Comparison of ENCODE assay signal across 17 mouse cellular contexts in the genomic region with DNA sequence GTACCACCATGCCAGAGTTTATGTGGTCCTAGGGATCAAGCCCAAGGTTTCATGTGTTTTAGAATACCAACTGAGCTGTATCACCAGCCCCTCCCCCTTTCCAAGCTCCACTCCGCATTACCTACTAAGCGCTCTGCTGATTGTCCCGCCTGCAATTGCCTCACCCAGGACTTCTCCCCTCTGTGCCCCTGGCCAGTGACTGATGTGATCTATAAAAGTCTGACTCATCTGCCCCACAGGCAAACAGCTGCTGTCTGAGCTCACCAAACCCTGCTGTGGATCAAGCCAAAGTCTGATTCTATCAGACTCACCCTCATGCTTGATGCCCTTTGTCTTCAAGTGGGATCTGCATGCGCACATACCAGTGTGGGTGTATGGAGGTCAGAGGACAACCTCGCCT. TPM values are rescaled to one million over a fixed set of nuclear protein-coding genes. Genes with fewer than 3 reads are reported as not detected.
A peak's percentile ranks its signal among the peaks of the same experiment; 100 is the strongest.
DNase-seq lines count a peak whose midpoint lies in the region; ATAC-seq and TF ChIP-seq lines count a peak whose summit lies in the region.
"Had no signal": no experiment of that assay in that cellular context is flagged by ENCODE, and none has a peak within 500 bp of the region (broad histone marks: within the 10 kb centered on the region; RNA-seq: fewer than 3 reads in every experiment).

No protein-coding gene starts in this region.

- H3K27me3 ChIP-seq in liver, adult 2 months (ENCODE audit: control insufficient read depth, insufficient read depth, low read length): no peaks in the 10 kb centered on the region
- no peaks in the 10 kb centered on the region for H3K27me3 ChIP-seq in Patski
- no peaks in the 10 kb centered on the region for H3K27me3 ChIP-seq in intestine, embryonic 15.5 days (replicated peaks)
- H3K27me3 ChIP-seq in stomach, embryonic 14.5 days (ENCODE audit: control insufficient read depth, insufficient read depth, low read length): no peaks in the 10 kb centered on the region
- H3K27me3 ChIP-seq in forebrain, embryonic 14.5 days (replicated peaks; ENCODE audit: control insufficient read depth, insufficient read depth, low read length): no peaks in the 10 kb centered on the region
- H3K27me3 ChIP-seq: heart, embryonic 15.5 days; lung, embryonic 15.5 days; megakaryocyte, embryonic 14.5 days had no signal

- no peak overlapping the region for H3K4me2 ChIP-seq in intestine, embryonic 15.5 days (replicated peaks)
- no peak overlapping the region for H3K4me2 ChIP-seq in stomach, embryonic 14.5 days (replicated peaks; ENCODE audit: low read depth, low read length)
- H3K4me2 ChIP-seq in forebrain, embryonic 14.5 days (ENCODE audit: low read length): no peak overlapping the region
- H3K4me2 ChIP-seq: heart, embryonic 15.5 days; lung, embryonic 15.5 days had no signal

- peaks cover 5% of the 10 kb centered on the region for H3K36me3 ChIP-seq in liver, adult 2 months (ENCODE audit: control insufficient read depth, insufficient read depth, low read length)
- H3K36me3 ChIP-seq in intestine, embryonic 15.5 days: peaks cover 20% of the 10 kb centered on the region
- H3K36me3 ChIP-seq in stomach, embryonic 14.5 days (ENCODE audit: control insufficient read depth, insufficient read depth, low read length): peaks cover 22% of the 10 kb centered on the region
- peaks cover 47% of the 10 kb centered on the region for H3K36me3 ChIP-seq in forebrain, embryonic 14.5 days (ENCODE audit: control insufficient read depth, insufficient read depth, low read length)

- CTCF ChIA-PET in Patski (lab: Charles Lee): interaction anchor here (1.1 kb wide), 1 partner anchor 16 kb away, joined by 4 read pairs; no protein-coding TSS in a partner anchor

- no peaks in the 10 kb centered on the region for H3K79me2 ChIP-seq in liver, adult 2 months (ENCODE audit: control insufficient read depth, insufficient read depth, low read length)

- POLR2A ChIA-PET in Patski (lab: Charles Lee): no interaction called here

- H3K9ac ChIP-seq in liver, adult 2 months (ENCODE audit: low read depth, low read length): peak overlapping the region; percentile 8; the same call in 1 of the 2 replicates
- no peak overlapping the region for H3K9ac ChIP-seq in intestine, embryonic 15.5 days
- H3K9ac ChIP-seq in stomach, embryonic 14.5 days (replicated peaks; ENCODE audit: low read depth, low read length): no peak overlapping the region
- H3K9ac ChIP-seq in forebrain, embryonic 14.5 days (ENCODE audit: low read length): no peak overlapping the region
- H3K9ac ChIP-seq: heart, embryonic 15.5 days; lung, embryonic 15.5 days had no signal

- TF ChIP-seq CTCF in liver, adult 2 months (IDR thresholded peaks at IDR 0.05; ENCODE audit: low read depth, low read length): no peak
- TF ChIP-seq CTCF in Patski (IDR thresholded peaks at IDR 0.05): no peak

- ATAC-seq in Patski: peak; percentile 84
- peak; percentile 91 for ATAC-seq in intestine, embryonic 15.5 days
- ATAC-seq in stomach, embryonic 14.5 days (ENCODE audit: insufficient number of reproducible peaks, insufficient read depth, low FRiP score, low read depth): 0 out of 2 replicates have a peak, but pooled peaks have one; percentile 23
- ATAC-seq in forebrain, embryonic 14.5 days: no peak
- ATAC-seq: hindbrain, postnatal 0 days had no signal

- H3K27ac ChIP-seq in liver, adult 2 months (replicated peaks; ENCODE audit: insufficient read depth, low read depth, low read length): peak overlapping the region; percentile 77
- no peak overlapping the region for H3K27ac ChIP-seq in intestine, embryonic 15.5 days
- no peak overlapping the region for H3K27ac ChIP-seq in stomach, embryonic 14.5 days (ENCODE audit: low read length)
- H3K27ac ChIP-seq in forebrain, embryonic 14.5 days (ENCODE audit: low read depth, low read length): no peak overlapping the region
- H3K27ac ChIP-seq: forebrain, embryonic 10.5 days; heart, embryonic 15.5 days; hindbrain, postnatal 0 days; left cerebral cortex, adult 2 months; lung, embryonic 15.5 days had no signal

- no peaks in the 10 kb centered on the region for H3K9me3 ChIP-seq in intestine, embryonic 15.5 days
- H3K9me3 ChIP-seq in stomach, embryonic 14.5 days (ENCODE audit: control insufficient read depth, low read depth, low read length): no peaks in the 10 kb centered on the region
- no peaks in the 10 kb centered on the region for H3K9me3 ChIP-seq in forebrain, embryonic 14.5 days (replicated peaks; ENCODE audit: control insufficient read depth, low read length)
- H3K9me3 ChIP-seq: forebrain, embryonic 10.5 days; heart, embryonic 15.5 days; lung, embryonic 15.5 days; megakaryocyte, embryonic 14.5 days had no signal

- no peak for TF ChIP-seq POLR2A in liver, adult 2 months (IDR thresholded peaks at IDR 0.05; ENCODE audit: extremely low read depth, insufficient read depth, low read length)

- H3K4me3 ChIP-seq in liver, adult 2 months (ENCODE audit: insufficient read depth, low read depth, low read length): no peak overlapping the region
- no peak overlapping the region for H3K4me3 ChIP-seq in intestine, embryonic 15.5 days (replicated peaks)
- no peak overlapping the region for H3K4me3 ChIP-seq in stomach, embryonic 14.5 days (ENCODE audit: low read depth, low read length)
- H3K4me3 ChIP-seq in forebrain, embryonic 14.5 days (ENCODE audit: low read depth, low read length): no peak overlapping the region
- H3K4me3 ChIP-seq: forebrain, embryonic 10.5 days; heart, embryonic 15.5 days; left cerebral cortex, adult 2 months; lung, embryonic 15.5 days; megakaryocyte, embryonic 14.5 days had no signal

- in situ Hi-C loops in Patski (cut with MboI; ENCODE audit: low pct_unique_long_range_greater_than_20kb): no loop called here

- H3K4me1 ChIP-seq in liver, adult 2 months (ENCODE audit: control insufficient read depth, insufficient read depth, low read length): peaks cover 41% of the 10 kb centered on the region
- no peaks in the 10 kb centered on the region for H3K4me1 ChIP-seq in intestine, embryonic 15.5 days (replicated peaks)
- H3K4me1 ChIP-seq in stomach, embryonic 14.5 days (ENCODE audit: control insufficient read depth, insufficient read depth, low read length): no peaks in the 10 kb centered on the region
- no peaks in the 10 kb centered on the region for H3K4me1 ChIP-seq in forebrain, embryonic 14.5 days (ENCODE audit: control insufficient read depth, insufficient read depth, low read length)
- H3K4me1 ChIP-seq: forebrain, embryonic 10.5 days; heart, embryonic 15.5 days; lung, embryonic 15.5 days had no signal

- 26% methylated on average over 5 of the region's 5 CpGs for WGBS in liver, adult 2 months
- 66% methylated on average over 5 of the region's 5 CpGs for WGBS in intestine, embryonic 15.5 days
- 78% methylated on average over 5 of the region's 5 CpGs for WGBS in stomach, embryonic 14.5 days
- 85% methylated on average over 5 of the region's 5 CpGs for WGBS in forebrain, embryonic 14.5 days

- peak; percentile 85 for DNase-seq in liver, adult 2 months (ENCODE audit: extremely low read depth, low read depth, low spot score)
- DNase-seq in liver (no peak), Patski (ENCODE audit: low read depth, low spot score) (no peak)
- DNase-seq in cerebellum, adult 8-10 months: no peak
- no peak for DNase-seq in kidney, adult 9 months
- DNase-seq in forebrain, embryonic 14.5 days (ENCODE audit: low spot score): no peak
- DNase-seq: cerebellum, adult 11 months; embryo, embryonic 11 days; kidney, postnatal 14 days had no signal

RNA-seq across cellular contexts. Expression of a gene that starts 8.7 kb away (rescaled TPM):
- total RNA-seq in liver, adult 2 months (2014; rRNA removed): 29.5 and 29.9 TPM in 2 replicates
- 11.4 and 11.8 TPM in 2 replicates for polyA plus RNA-seq in liver, adult 2 months (2012; rRNA removed)
- polyA plus RNA-seq in Patski (2021): 52.8 TPM
- 33.1 and 38.6 TPM in 2 replicates for polyA plus RNA-seq in intestine, embryonic 15.5 days (2015; fragmentation: Nextera tagmentation; extraction: Ambion mirVana)
- polyA plus RNA-seq in stomach, embryonic 14.5 days (2014; fragmentation: Nextera tagmentation; extraction: Ambion mirVana): 39.8 and 42.0 TPM in 2 replicates
- polyA plus RNA-seq in forebrain, embryonic 14.5 days (2014; fragmentation: Nextera tagmentation; extraction: Ambion mirVana): 42.8 and 45.7 TPM in 2 replicates

RNA-seq across cellular contexts. Expression of a gene that starts 18.5 kb away (rescaled TPM):
- 7.6 and 7.8 TPM in 2 replicates for total RNA-seq in liver, adult 2 months (2014; rRNA removed)
- 4.8 and 4.9 TPM in 2 replicates for polyA plus RNA-seq in liver, adult 2 months (2012; rRNA removed)
- 14.0 TPM for polyA plus RNA-seq in Patski (2021)
- polyA plus RNA-seq in intestine, embryonic 15.5 days (2015; fragmentation: Nextera tagmentation; extraction: Ambion mirVana): 9.7 and 10.3 TPM in 2 replicates
- polyA plus RNA-seq in stomach, embryonic 14.5 days (2014; fragmentation: Nextera tagmentation; extraction: Ambion mirVana): 13.6 and 13.9 TPM in 2 replicates
- polyA plus RNA-seq in forebrain, embryonic 14.5 days (2014; fragmentation: Nextera tagmentation; extraction: Ambion mirVana): 17.7 and 17.8 TPM in 2 replicates

RNA-seq across cellular contexts. Expression of a gene that starts 21.2 kb away (rescaled TPM):
- total RNA-seq in liver, adult 2 months (2014; rRNA removed): 6.8 and 8.5 TPM in 2 replicates
- 1.8 and 2.1 TPM in 2 replicates for polyA plus RNA-seq in liver, adult 2 months (2012; rRNA removed)
- polyA plus RNA-seq in Patski (2021): 11.6 TPM
- polyA plus RNA-seq in intestine, embryonic 15.5 days (2015; fragmentation: Nextera tagmentation; extraction: Ambion mirVana): 7.8 and 9.5 TPM in 2 replicates
- polyA plus RNA-seq in stomach, embryonic 14.5 days (2014; fragmentation: Nextera tagmentation; extraction: Ambion mirVana): 9.0 and 9.6 TPM in 2 replicates
- 14.9 and 16.4 TPM in 2 replicates for polyA plus RNA-seq in forebrain, embryonic 14.5 days (2014; fragmentation: Nextera tagmentation; extraction: Ambion mirVana)

RNA-seq across cellular contexts. Expression of a gene that starts 31.0 kb away (rescaled TPM):
- total RNA-seq in liver, adult 2 months (2014; rRNA removed): 331 and 332 TPM in 2 replicates
- 171 and 187 TPM in 2 replicates for polyA plus RNA-seq in liver, adult 2 months (2012; rRNA removed)
- polyA plus RNA-seq in Patski (2021): 581 TPM
- 899 and 947 TPM in 2 replicates for polyA plus RNA-seq in intestine, embryonic 15.5 days (2015; fragmentation: Nextera tagmentation; extraction: Ambion mirVana)
- 576 and 654 TPM in 2 replicates for polyA plus RNA-seq in stomach, embryonic 14.5 days (2014; fragmentation: Nextera tagmentation; extraction: Ambion mirVana)
- 513 and 604 TPM in 2 replicates for polyA plus RNA-seq in forebrain, embryonic 14.5 days (2014; fragmentation: Nextera tagmentation; extraction: Ambion mirVana)

RNA-seq across cellular contexts. Expression of a gene that starts 55.8 kb away (rescaled TPM):
- total RNA-seq in liver, adult 2 months (2014; rRNA removed): 16.4 TPM in 2 replicates
- 16.8 and 20.2 TPM in 2 replicates for polyA plus RNA-seq in liver, adult 2 months (2012; rRNA removed)
- 33.9 TPM for polyA plus RNA-seq in Patski (2021)
- polyA plus RNA-seq in intestine, embryonic 15.5 days (2015; fragmentation: Nextera tagmentation; extraction: Ambion mirVana): 43.1 and 47.1 TPM in 2 replicates
- polyA plus RNA-seq in stomach, embryonic 14.5 days (2014; fragmentation: Nextera tagmentation; extraction: Ambion mirVana): 26.4 and 28.2 TPM in 2 replicates
- polyA plus RNA-seq in forebrain, embryonic 14.5 days (2014; fragmentation: Nextera tagmentation; extraction: Ambion mirVana): 28.9 and 31.1 TPM in 2 replicates
